Mouse (Mus musculus) fat pad, adult 2 months (tissue): ENCODE results near the gene Miga1.
"Not testable (repeated sequence)": the region's sequence is repeated elsewhere in the genome, so short reads cannot be mapped to it uniquely, and the experiment has no call there.

Experiments used
- DNase-seq: peaks from one replicate; pipeline ENCODE4 v3.0.0-alpha.2; 2011; ENCODE audit warnings: low read depth, low spot score; ENCODE audit errors: extremely low read depth

Miga1 gene

DNA sequence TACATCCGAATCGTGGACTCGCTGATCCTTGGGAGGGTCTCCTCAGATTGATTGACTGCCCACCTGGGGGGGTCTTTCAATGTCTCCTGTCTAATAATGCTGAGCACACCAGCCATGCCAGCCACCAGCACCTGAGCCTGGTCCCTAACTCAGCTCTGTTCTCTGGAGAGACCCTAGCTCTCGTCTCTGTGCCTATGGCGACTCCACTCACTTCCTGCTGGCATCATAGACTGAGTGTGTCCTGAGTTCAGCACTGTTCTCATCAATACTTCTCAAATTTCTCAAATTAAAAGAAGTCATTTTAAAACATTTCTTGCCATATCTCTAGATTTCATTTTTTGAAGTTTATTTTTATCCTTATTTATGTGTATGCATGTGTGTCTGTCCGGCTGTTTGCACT is 8.1 kb downstream of the Miga1 start:
- no peak for DNase-seq

DNA sequence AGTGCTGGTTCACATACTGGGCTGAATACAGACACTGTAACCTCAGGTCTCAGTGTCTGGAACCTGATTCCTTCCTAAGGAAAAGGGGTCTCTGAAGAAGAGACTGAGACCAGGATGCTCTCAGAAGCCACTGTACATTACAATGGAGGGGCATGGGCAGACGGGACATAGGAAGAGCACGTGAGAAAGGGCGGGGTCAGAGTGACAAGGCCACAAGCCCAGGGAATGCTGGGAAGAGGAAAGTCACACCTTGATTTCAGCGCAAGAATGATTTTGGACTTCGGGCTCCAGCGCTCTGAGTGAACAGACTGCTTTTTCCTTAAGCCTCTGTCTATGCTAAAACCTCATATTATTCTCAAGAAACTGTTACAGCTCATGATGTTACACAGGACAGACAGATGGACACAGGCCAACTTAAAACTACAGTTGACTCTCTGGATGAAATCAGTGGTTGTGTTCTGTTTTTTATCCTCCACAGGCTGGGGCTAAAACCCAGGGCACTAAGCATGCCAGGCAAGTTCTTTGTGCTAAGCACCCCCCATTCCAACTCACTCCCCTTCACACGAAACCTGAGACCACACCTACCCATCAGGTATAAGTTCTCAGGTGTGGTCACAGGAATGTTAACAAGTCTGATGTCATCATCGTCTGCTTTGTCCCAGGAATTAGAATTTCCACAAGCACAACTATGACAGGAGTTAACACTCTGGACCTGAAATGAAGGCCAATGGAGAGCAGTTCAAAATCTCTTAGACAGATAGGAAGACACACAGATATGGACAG is 18.3 kb downstream of the Miga1 start:
- no peak for DNase-seq

DNA sequence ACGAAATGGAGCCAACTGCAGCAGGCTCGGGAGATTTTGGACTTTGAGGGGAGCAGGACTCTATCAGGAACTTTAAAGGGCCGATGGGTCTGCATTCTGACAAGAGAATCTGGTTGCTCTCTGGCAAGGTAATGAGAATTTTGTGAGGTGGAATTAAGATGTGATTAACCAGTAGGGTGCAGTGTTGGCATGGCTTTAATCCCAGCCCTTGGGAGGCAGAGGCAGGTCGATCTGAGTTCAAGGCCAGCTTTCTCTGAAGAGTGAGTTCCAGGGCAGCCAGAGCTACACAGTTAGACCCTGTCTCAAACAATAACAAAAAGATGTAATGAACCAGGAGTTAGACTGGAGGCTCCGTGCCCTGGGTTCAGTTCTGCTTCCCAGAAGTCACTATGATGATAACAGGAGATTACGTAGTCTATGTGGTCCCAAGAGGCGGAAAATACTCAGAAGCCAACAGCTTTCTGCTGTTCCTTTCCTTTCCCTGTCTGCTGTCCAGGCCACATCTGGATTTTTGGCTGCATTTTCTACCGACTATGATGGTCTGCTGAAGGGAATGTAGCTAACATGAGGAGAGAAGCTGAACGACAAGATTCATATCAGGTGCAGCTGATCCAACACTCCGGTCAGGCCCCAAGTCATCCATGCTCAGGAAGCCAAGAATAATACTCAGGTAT is 19.1 kb downstream of the Miga1 start:
- no peak for DNase-seq

DNA sequence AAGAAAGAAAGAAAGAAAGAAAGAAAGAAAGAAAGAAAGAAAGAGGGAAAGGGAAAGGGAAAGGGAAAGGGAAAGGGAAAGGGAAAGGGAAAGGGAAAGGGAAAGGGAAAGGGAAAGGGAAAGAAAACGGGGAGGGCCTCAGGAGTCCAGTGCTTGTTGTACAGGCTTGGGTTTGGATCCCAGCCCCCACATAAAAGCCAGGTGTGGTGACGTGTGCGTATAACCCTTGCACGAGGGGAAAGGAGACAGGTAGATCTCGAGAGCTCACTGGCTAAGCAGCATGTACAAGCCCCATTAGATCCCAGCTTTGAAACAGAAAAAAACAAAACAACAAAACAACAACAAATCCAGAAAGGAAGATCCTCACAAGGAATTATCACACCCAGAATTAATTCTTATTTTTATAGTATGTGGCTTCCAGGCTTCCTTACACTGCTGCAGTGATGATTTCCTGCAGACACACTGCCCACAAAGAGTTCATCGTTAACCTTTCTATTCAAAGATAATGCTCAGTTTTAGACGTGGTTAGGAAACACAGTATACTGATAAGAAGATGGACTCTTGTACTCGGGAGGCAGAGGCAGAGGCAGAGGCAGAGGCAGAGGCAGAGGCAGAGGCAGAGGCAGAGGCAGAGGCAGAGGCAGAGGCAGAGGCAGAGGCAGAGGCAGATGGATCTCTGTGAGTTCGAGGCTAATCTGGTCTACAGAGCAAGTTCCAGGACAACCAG is 23.6 kb downstream of the Miga1 start:
- not testable (repeated sequence) for DNase-seq

DNA sequence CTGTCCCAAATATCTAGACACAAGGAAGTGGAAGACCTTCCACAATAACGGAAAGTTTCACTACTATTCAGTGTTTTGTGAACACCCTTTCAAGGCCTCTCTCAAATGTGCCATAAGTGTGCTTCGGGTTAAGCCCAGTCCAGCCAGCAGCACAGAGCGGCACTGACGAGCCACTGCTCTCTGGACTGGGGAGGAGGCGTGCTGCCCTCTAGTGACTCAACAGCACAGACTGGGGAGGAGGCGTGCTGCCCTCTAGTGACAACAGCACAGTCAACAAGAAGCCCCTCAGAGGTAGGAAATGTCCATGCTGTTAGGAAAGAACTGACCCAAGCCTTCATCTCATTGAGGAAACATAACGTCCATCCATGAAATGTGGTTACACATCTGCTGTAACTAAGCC is 24.6 kb downstream of the Miga1 start:
- DNase-seq: no peak

DNA sequence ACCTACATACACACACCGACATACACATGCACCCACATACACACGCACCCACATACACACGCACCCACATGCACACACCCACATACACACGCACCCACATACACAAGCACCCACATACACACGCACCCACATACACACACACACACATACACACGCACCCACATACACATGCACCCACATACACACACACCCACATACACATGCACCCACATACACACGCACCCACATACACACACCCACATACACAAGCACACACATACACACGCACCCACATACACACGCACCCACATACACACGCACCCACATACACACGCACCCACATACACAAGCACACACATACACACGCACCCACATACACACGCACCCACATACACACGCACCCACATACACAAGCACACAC is 25.5 kb downstream of the Miga1 start:
- not testable (repeated sequence) for DNase-seq

DNA sequence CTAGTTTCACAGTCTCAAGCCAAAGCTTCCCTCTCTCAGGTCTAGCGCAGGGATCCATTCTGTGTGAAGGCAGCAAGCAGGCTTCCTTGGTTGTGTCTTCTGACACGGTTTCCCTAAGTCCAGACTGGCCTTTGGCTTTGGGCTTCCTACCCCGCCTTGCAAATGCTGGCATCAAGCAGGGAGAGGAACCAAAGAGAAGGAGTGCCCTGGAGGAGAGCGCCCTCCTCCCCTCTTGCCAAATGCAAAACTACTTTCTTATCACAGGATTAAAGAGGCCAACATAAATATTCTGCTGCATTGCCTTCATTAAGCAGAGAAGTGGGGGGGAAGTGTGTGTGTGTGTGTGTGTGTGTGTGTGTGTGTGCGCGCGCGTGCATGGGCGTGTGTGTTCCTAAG is 31.0 kb downstream of the Miga1 start:
- DNase-seq: no peak

DNA sequence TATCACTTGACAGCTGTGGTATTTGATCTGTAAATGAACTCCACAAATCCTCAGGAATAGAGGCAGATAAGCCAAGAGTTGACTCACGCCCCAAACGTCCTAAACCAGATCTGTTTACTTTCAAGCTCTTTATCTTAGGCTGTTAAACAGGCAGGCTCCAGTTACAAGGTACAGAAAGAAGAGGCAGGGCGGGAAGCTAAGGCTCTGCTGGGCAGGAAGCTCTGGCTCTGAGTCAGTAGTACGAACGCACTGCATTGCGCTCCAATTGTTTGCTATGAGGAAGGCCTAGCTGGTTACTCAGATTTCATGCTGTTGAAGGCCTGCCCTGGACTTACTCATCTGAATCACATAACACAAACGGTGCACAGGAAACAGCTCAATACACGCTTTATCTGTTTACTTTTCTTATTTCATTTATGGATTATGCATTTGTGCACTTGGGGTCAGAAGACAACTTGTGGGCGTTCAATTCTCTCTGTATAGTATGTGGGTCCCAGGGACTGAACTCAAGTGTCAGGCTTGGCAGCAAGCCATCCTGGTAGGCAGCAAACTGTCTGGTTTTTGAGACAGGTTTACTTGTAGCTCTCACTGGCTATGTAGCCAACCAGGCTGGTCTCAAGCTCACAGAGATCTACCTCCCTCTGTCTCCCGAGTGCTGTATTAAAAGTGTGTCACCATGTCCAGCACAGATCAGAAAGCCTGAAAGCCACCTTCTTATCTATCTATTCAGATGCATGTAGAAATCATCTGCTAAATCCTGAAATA is 31.5 kb downstream of the Miga1 start:
- no peak for DNase-seq

DNA sequence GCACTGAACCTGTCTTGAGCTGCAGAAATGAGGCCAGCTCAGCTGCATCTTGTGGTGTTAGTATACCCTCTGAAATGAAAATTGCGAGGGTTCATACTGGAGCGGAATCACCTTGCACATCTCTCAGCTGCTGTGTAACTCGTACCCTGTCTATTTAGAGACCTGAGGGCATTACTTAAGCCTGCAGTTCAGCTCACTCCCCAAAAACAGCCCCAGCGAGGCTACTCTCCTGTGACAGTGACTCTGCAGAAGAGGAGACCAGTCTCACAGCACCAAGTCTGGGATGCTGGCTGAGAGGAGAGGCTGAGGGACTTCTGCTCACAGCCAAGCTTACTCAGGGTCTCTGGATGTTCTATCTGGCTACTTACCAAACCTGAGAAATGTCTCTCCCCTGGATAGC is 34.2 kb downstream of the Miga1 start:
- no peak for DNase-seq

DNA sequence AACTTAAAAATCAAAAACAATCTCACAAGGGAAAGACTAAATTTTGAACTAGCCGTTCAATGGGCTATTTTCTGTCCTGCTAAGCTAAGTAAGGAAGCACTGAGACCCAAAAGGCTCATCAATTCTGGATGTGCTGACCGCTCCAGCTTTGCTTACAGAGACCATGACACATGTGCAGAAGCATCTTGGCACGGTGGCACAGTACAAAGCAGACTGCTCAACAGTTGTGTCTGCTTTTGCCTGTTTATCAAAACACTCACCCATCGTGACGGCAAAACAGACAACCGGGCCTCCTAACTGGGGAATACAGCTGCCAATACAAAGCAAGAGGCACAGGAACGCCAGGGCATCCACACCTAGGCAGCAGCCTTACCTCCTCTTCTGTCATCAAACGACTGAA is 35.1 kb downstream of the Miga1 start:
- DNase-seq: no peak

DNA sequence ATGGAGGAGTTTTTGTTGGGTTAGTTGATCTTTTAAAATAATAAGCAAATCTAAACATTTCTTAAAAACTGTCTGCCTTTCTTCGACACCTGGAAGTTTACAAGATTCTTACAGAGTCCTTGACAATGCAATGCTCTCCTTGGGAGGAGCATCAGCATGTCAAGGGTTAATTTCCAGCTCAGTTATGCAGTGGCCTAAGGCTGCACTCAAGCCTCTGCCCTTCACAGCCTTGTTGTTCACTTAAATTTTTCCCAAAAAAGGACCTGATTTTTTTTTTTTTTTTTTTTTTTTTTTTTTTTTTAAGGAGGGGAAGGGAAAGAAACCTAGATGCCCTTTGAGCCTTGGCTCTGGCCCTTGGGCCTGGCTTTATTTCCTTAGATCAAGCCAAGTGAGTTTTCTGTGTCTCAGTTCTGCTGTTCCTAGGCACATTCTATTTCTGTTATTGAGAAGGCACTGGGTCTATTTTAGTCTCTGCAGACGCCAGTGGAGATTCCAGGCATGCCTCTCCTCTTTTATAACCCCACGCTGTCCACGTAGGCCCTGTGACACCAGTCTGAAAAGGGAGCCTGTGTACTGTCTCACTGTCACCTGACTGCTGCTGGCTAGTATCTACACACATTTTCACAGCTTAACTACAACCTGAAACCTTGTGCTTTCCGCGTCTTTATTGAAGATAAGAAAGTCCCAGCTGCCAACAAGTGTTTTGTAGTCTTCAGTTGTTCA is 36.0 kb downstream of the Miga1 start:
- DNase-seq: no peak

DNA sequence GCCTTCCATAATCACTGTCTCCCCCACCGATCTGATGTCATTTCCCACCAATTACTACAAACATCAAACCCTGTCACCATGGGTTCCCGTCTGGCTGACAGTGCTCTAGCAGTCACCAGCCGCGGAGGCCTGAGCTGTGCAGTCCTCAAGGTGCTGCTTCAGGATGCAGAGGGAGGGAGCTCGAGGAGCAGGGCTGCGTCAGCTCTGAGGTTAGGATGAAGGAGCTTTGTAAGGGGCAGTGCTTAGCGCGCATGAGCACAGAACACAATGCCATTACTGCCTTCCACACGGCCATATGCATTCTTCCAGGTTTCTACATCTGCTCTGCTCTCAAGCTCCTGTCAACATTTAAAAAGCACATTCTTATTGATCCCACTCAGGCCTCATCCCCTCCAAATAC is 37.2 kb downstream of the Miga1 start:
- no peak for DNase-seq

DNA sequence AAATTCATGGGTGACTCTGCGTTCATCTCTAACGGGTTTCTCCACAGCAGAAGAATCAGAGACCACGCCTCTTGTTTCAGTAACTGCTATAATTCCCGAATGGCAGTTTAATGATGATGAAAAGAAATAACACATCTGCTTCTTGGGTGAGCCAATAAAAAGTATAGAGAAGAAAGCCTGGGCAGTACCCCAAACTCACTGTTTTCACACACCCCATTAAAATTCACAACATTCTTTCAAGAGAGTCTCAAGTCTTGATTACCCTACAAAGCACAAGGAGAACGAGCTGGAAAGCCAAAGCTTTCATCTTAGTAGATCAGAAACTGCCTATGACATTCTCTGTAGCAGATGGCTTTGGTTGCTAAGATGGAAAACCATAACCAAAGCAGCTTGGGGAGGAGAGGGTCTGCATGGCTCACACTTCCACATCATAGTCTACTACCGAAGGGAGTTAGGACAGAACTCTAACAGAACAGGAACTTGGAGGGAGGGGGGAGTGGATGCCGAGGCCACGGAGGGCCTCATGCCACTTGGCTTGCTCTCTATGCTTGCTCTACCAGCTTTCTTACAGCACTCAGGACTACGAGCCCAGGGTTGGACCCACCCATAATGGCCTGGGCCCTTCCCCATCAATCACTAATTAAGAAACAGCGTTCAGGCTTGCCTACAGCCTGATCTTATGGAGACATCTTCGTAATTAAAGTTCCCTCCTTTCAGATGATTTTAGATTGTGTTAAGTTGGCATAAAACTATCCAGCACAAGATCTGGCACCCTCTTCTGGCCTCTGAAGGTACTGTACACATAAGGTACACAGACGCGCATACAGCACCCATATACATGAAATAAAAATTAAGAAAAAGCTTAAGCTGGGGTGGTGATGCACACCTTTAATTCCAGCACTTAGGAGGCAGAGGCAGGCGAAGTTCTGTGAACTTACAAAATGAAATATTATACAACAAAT is 39.5 kb downstream of the Miga1 start:
- no peak for DNase-seq

DNA sequence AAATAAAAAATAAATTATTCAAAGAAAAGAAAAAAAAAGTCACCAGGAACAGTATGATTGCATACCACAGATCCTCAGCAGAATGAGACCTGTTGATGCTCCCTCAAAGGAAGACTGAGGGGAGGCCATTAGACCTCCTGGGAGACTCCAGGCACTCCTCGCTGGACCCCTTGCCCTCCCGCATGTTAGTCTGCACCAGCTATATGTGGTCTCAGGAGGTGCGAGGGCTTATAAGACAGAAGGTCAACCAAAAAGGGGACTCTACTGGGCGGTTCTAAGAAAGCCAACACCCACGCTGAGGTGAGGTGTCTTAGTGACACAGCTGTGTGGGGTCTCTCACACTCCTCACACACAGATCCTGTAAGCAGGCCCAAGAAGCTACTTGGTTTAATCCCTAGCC is 44.3 kb downstream of the Miga1 start:
- no peak for DNase-seq

DNA sequence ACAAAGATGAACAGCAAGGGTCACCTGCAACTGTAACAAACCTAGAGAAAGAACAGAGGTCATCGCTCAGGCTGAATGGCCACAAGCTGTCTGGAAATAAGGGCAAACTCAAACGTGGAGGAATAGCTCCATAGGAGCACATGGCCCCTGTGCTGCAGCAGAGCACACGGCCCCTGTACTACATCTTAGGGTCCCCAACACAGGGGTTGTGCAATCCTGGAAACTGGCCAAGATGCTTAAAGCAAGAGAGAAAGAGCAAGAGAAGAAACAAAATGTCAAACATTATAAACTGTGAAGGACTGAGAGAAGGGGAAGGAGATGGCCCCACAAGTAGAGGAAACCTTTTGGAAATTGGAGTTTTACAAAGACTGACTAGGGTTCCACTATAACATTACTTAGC is 45.8 kb downstream of the Miga1 start:
- DNase-seq: no peak

DNA sequence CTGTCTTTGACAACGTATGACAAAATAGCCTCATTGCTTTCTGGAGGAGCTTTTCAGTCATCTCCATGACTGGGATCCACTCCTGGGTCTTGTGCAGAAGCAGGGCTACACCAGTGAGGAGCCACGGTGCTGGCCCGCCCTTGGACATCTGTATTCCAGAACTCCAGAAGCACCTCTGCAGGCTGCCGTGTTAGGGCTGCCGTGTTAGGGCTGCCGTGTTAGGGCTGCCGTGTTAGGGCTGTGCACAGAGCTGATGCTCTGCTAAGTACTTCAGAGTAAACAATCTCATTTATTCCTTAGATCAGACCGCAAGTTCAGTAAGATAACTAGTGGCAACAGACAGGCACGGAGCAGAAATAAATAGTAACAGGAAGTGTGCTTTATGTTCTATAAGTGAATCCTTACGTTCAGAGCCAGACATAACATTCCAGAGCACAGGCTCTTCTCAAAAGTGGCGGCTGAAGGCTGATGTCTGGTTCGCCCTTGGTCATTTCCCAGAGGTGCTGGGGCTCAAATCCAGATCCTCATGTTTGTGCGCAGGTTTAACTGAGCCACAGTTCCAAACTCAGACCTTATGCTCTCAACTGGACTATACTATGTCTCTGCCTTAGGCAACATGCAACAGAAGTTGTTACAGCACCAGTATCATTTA is 46.6 kb downstream of the Miga1 start:
- DNase-seq: no peak

DNA sequence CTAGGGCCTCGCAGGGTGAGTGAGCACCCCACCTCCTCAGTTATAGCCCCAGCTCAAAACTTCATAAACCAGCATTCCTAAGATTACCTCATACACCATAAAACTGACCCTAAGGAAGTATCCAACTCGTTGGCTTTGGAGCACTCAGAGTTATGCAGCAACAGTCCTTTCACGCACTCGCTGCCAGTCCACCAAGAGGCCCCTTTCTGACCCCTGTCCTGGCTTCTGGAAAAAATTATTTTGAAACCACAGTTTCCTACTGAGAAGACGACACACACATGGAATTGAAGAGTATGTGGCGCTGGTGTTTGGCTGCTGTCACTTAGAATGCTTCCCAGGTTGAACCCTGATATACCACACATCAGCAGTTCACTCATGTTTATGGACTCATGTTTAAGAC is 48.3 kb downstream of the Miga1 start:
- DNase-seq: no peak

DNA sequence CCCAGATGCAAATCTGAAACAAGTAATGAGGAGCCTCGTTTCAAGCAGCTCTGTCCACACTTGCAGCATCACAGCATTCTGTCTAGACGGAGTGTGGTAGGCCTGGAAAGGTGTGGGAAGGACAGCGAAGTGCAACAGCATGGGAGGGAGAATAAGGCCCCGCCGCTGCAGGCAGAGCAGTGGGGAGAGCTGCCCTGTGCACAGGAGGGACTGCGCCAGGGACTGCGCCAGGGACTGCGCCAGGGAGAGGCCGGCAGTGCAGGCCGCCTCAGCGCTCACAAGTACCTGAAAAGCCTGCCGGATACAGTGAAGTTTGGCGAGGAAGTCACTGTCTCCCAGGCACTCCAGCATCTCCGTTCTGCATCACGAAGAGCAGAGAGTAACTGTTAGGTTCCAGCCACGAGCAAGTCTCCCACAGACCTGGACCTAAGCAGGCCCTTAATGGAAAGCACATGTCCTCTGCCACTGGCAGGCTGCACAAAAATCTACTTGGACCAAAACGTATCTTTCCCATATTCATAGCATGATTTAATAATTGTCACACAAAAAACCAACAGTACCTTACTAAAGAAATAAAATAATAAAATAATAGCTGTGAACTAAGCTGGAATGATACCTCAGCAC is 49.9 kb downstream of the Miga1 start:
- no peak for DNase-seq

DNA sequence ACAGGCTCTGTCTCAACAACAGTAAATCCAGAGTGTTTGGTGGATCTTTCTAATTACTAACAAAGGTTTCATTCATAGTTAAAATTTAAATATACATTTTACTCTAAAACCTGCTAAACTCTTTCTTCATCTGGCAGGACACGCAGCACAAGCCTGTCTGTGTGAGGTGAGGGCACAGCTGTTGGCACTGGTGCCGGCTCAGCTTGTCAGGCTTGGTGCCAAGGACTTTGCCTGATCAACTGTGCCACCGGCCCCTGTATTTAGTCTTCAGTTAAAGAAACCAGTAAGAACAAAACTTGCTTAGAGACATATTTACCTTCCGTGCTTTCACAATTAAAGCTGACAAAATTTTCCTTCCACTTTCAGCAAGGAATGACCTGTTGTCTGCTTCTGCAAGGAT is 51.5 kb downstream of the Miga1 start:
- DNase-seq: no peak
